Mouse (Mus musculus) lung, embryonic 14.5 days (tissue): Measurements from ENCODE around the gene Fkbp1a. TPM values are rescaled to one million over a fixed set of nuclear protein-coding genes. Genes with fewer than 3 reads are reported as not detected.

Experiments used
- ATAC-seq: fragments of 200-750 bp; cut with Nextera tagmentation; 2 replicates; pipeline ENCODE4 v1.8.0; 2017; ENCODE audit warnings: mild to moderate bottlenecking, moderate TSS enrichment, moderate library complexity; ENCODE audit not compliant: insufficient read depth
- DNase-seq: peaks from one replicate; pipeline ENCODE4 v3.0.0-alpha.2; 2015
- H3K27ac ChIP-seq: fragments of 300-500 bp; sonication (generic); 2 replicates; pipeline ENCODE4 v1.5.1; 2014; ENCODE audit warnings: low read depth, mild to moderate bottlenecking, moderate library complexity
- H3K27me3 ChIP-seq: fragments of 300-500 bp; sonication (generic); 2 replicates; pipeline ENCODE4 v1.6.1; 2014; ENCODE audit warnings: low read length, control low read depth; ENCODE audit not compliant: insufficient read depth
- H3K36me3 ChIP-seq: fragments of 300-500 bp; sonication (generic); 2 replicates; pipeline ENCODE4 v1.6.1; 2014; ENCODE audit warnings: control low read depth; ENCODE audit not compliant: insufficient read depth
- H3K4me1 ChIP-seq: fragments of 300-500 bp; sonication (generic); 2 replicates; pipeline ENCODE4 v1.6.1; 2014; ENCODE audit warnings: antibody characterized with exemption, control low read depth; ENCODE audit not compliant: insufficient read depth
- H3K4me2 ChIP-seq: fragments of 300-500 bp; sonication (generic); 2 replicates; pipeline ENCODE4 v1.6.1; 2014; ENCODE audit warnings: mild to moderate bottlenecking
- H3K4me3 ChIP-seq: fragments of 300-500 bp; sonication (generic); 2 replicates; pipeline ENCODE4 v1.5.1; 2014; ENCODE audit warnings: low read depth, low read length
- H3K9ac ChIP-seq: fragments of 300-500 bp; sonication (generic); 2 replicates; pipeline ENCODE4 v1.6.1; 2014
- H3K9me3 ChIP-seq: fragments of 300-500 bp; sonication (generic); 2 replicates; pipeline ENCODE4 v1.6.1; 2016; ENCODE audit warnings: low read depth, low read length, control low read depth
- CTCF ChIP-seq: IDR thresholded peaks from 2 replicates; pipeline ENCODE4 v1.5.1; 2016; ENCODE audit warnings: antibody characterized with exemption, low read depth
- WGBS: fragments of 180-500 bp; shearing (Covaris S2); extraction: QIAGEN DNeasy Blood & Tissue Kit; methylation state at CpG from one replicate; pipeline ENCODE4 v1.1.7; 2014; 5-methylcytosine and 5-hydroxymethylcytosine counted together
- polyA plus RNA-seq: library from polyadenylated mRNA; unstranded; fragments of >200 nt; fragmentation: Nextera tagmentation; extraction: Ambion mirVana; gene quantifications from 2 replicates; pipeline ENCODE4 v1.2.1, GENCODE M21; 2014

Gene Fkbp1a
- polyA plus RNA-seq, 1 experiment from 2014 or later: 873 TPM

DNA sequence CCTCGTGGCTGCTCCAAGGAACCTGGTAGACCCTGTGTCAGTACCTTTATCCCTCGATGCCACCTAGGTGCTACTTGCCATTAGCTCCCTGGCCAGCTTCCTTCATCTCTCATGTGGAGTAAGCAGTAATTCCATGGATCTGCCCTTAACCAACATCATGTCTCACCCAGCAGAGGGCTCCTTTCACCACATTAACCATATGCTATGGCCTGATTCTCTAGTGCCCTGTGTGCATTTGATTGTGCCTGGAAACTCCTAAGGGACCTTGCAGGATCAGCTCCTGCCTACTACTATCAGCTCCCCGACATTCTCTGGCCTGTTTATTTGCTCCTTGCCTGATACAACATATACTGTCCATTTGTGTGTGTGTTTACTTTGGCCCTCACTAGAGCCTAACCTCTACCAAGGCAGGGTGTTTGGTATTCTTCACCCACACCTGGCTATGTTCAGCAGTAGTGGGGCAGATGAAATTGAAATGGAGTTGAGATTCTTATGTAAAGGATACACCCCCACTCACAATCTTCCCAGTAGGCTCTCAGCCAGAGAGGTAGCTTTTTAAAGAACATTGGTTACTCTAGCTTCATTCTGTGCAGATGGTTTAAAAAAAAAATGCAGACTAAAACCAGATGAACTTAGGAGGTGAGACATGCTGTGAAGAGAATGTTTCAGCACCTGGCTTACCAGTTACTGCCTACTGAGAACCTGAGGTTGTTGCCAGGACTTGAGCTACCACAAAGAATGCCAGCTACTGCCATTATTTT is 28.6 kb upstream of the Fkbp1a start:
- H3K4me2 ChIP-seq: no peak overlapping the region
- H3K27me3 ChIP-seq: no peaks in the 10 kb centered on the region
- H3K9ac ChIP-seq: no peak overlapping the region
- 0 out of 2 replicates have a peak, but pooled peaks have one; percentile 19 for ATAC-seq
- H3K4me3 ChIP-seq: no peak overlapping the region
- 82% methylated on average over 3 of the region's 3 CpGs for WGBS
- H3K4me1 ChIP-seq: no peaks in the 10 kb centered on the region
- H3K9me3 ChIP-seq: no peaks in the 10 kb centered on the region
- H3K27ac ChIP-seq: no peak overlapping the region
- TF ChIP-seq CTCF: peak; percentile 42
- peaks cover 82% of the 10 kb centered on the region for H3K36me3 ChIP-seq
- DNase-seq: peak; percentile 31

DNA sequence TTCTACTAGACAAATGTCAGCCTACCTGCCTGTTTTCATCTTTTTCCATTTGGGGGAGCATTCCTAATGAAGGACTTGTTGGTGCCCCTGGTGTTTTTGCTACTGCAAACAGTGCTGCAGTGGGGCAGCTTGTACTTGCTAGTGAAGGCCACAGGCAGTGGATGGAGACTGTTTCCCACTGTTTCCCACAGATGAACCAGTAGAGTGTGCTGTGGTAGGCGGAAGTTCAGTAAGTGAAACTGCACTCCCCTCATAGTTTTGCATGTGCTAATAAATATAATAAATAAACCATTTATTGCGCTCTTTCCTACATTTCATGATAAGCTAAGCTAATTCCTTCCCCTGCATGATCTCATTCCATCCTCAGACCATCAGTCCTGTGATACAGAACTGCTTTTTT is 23.3 kb upstream of the Fkbp1a start:
- no peaks in the 10 kb centered on the region for H3K4me1 ChIP-seq
- 76% methylated on average over 2 of the region's 2 CpGs for WGBS
- no peaks in the 10 kb centered on the region for H3K27me3 ChIP-seq
- no peaks in the 10 kb centered on the region for H3K9me3 ChIP-seq
- peak; percentile 27; the same call in 1 of the 2 replicates for TF ChIP-seq CTCF
- H3K36me3 ChIP-seq: peaks cover 37% of the 10 kb centered on the region
- no peak overlapping the region for H3K9ac ChIP-seq
- H3K4me3 ChIP-seq: no peak overlapping the region
- no peak for DNase-seq
- H3K27ac ChIP-seq: no peak overlapping the region
- ATAC-seq: no peak
- no peak overlapping the region for H3K4me2 ChIP-seq

DNA sequence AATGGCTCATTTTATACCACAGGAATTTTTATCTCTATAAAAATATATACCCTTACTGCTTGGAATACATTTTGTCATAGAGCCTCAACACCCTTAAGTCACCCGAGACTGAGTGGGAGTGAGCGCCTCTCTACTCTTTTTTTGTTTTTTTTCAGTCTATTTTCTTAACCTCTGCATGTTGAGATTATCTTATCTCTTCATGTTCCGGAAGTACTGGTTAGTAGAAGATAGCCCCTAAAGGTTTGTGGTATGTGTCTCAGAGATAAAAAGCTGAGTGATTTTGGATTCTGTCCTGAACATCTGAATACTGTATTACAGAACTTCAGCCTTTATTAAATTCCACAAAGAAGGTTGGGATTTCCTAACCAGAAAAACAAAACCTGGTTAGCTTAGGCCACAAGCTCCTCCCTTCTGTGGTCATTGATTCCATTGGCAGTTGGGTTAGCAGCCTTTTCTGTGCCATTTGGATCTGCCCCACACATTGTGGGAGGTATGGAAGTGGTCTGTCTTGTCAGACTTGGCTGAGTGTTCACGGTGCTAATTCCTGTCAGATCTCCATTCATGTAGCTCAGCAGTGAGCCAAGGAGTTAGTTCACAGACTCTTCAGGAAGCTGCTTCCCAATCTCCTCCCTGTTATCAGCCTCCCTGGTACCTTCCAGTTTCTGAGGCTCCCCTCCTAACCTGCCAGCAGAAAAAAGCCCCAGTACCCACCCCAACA is 17.8 kb upstream of the Fkbp1a start:
- DNase-seq (no peak), ATAC-seq (no peak)
- Histone ChIP-seq H3K9me3 (no peaks in the 10 kb centered on the region), H3K4me3 (no peak overlapping the region), H3K27me3 (no peaks in the 10 kb centered on the region), H3K4me2 (no peak overlapping the region), H3K36me3 (0 out of 2 replicates have a peak, but pooled peaks cover 3% of the 10 kb centered on the region), H3K27ac (no peak overlapping the region), H3K9ac (no peak overlapping the region), H3K4me1 (no peaks in the 10 kb centered on the region)
- TF ChIP-seq CTCF: no peak
- 30% methylated on average over 4 of the region's 4 CpGs for WGBS

DNA sequence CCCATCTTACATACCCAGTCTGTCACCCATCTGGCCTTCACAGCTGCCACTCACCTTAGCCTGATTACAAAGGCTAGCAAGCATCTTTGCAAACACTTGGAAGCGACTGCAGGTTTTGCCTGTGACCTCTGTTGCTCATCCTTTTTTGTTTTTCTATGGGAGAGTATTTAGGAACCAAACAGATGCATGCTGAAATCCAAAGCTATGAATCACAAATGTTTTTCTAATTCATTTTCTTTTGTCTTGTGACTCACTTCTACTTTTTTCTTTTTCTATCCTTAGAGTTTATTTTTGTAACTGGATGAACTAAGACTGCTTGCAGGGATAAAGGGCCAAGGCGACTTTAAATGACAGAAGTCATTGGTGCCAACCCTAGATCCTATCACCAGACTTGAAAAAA is 16.8 kb upstream of the Fkbp1a start:
- Histone ChIP-seq H3K4me2 (no peak overlapping the region), H3K27me3 (no peaks in the 10 kb centered on the region)
- ATAC-seq: no peak

DNA sequence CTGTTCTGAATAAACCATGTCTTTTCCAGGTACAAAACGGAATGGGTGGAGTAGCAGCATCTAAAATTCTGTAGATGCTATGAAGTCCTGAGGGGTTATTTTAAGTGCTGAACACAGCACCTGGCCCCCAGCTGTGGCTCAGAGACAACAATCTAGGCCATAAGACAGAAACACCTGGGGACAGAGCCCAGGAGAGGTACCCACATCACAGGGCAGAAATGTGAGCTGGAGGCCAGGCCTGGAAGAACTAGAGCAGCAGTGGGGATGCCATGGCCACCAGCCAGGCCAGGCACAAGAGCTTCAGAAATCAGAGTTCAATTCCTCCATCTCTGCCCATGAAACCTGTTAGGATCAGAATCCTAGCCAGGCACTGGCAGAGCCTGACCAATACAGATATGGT is 14.2 kb upstream of the Fkbp1a start:
- no peaks in the 10 kb centered on the region for H3K9me3 ChIP-seq
- DNase-seq: no peak
- no peak overlapping the region for H3K27ac ChIP-seq
- H3K9ac ChIP-seq: no peak overlapping the region
- H3K4me3 ChIP-seq: no peak overlapping the region
- 70% methylated on average over 1 of the region's 1 CpGs for WGBS
- no peaks in the 10 kb centered on the region for H3K36me3 ChIP-seq
- no peak for TF ChIP-seq CTCF
- ATAC-seq: no peak
- no peaks in the 10 kb centered on the region for H3K4me1 ChIP-seq
- H3K27me3 ChIP-seq: no peaks in the 10 kb centered on the region
- no peak overlapping the region for H3K4me2 ChIP-seq

More for the DNA sequence above, 16.8 kb upstream of the Fkbp1a start:
- Histone ChIP-seq H3K9me3 (no peaks in the 10 kb centered on the region), H3K36me3 (no peaks in the 10 kb centered on the region), H3K4me1 (no peaks in the 10 kb centered on the region), H3K9ac (no peak overlapping the region), H3K4me3 (no peak overlapping the region), H3K27ac (no peak overlapping the region)
- no peak for TF ChIP-seq CTCF
- whole genome bisulfite sequencing: 55% methylated on average over 2 of the region's 2 CpGs
- no peak for DNase-seq

DNA sequence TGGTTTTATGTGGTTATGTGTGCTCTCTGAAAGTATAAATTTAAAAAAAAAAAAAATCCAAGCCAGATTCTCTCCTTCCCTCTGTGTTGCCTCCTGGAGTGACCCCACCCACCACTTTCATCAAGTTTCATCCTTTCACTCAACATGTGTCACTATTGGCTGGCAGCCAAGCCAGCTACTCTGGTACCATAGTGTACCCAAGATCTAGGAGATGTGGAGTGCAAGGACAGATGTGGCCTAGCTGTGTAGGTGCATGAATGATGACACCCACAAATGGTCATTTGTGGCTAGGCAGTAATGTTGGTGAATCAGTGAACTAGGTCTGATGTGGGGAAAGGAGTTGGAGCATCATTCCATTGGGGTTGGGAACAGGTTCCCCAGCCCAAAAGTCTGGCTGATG is 13.1 kb upstream of the Fkbp1a start:
- H3K27me3 ChIP-seq: no peaks in the 10 kb centered on the region
- no peaks in the 10 kb centered on the region for H3K9me3 ChIP-seq
- no peak for ATAC-seq
- no peak overlapping the region for H3K4me2 ChIP-seq
- no peaks in the 10 kb centered on the region for H3K4me1 ChIP-seq
- no peak overlapping the region for H3K27ac ChIP-seq
- TF ChIP-seq CTCF: no peak
- H3K4me3 ChIP-seq: no peak overlapping the region
- DNase-seq: peak; percentile 21
- no peaks in the 10 kb centered on the region for H3K36me3 ChIP-seq
- H3K9ac ChIP-seq: no peak overlapping the region
